Mouse (Mus musculus) brain, embryonic 14.5 days (tissue): ENCODE measurements around the gene Kcnrg.

ENCODE experiments used
- CTCF ChIP-seq: fragments of 200-500 bp; IDR thresholded peaks from 2 replicates; pipeline ENCODE4 v1.5.1; 2012; ENCODE audit warnings: inconsistent platforms, mild to moderate bottlenecking, moderate library complexity, borderline replicate concordance; ENCODE audit not compliant: insufficient read depth, insufficient read length; ENCODE audit errors: extremely low read depth
- POLR2A ChIP-seq: fragments of 200-500 bp; IDR thresholded peaks from 2 replicates; pipeline ENCODE4 v1.6.1; 2012; ENCODE audit warnings: mild to moderate bottlenecking, inconsistent platforms, borderline replicate concordance; ENCODE audit not compliant: poor library complexity, insufficient read depth, insufficient read length, severe bottlenecking; ENCODE audit errors: extremely low read depth

GRCm38 (mm10) chr14:61647881-61648684 lies 40.8 kb downstream of the Kcnrg start:
- no peak for TF ChIP-seq CTCF
- TF ChIP-seq POLR2A, result no peak
